Mouse (Mus musculus): ENCODE results near the gene Fam129a.

The Fam129a gene

DNA sequence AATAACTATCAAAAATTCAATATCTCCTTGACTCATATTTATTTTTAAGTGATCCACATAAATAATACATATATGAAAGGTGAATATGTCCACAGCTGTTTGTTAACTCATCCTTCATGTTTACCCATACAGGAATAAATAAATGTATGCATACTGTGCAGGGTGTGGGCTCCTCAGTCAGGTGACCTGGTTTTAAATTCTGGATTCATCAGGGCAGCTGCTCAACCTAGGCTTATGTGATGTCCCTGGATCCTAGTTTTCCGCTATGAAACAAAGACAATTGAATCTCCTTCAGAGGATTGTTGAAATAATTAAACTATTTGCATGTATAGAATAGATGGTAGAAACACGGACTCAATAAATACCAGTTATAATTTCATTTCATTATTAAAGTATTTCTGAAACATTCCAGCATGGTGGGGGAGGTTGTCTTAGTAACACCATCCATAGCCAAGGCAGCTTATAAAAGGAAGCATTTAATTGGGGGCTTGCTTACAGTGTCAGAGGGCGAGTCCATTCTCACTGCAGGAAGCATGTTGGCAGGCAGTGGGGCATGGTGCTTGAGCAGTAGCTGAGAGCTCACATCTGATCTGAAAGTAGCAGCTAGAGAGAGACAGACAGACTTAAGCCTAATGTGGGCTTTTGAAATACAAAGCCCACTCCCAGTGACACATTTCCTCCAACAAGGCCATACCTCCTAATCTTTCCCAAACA, 198.4 kb downstream of the Fam129a start:
- in situ Hi-C loops (cut with MboI; ENCODE audit: unreplicated experiment in 2 of 2), result no loop called here
